Mouse (Mus musculus): ENCODE data around the gene Gcsh. TPM values are rescaled to one million over a fixed set of nuclear protein-coding genes. Genes with fewer than 3 reads are reported as not detected.

The Gcsh gene
- polyA plus RNA-seq, 1 experiment from 2014 or later: 203 TPM

- 82% methylated on average over 18 of the region's 18 CpGs for WGBS
- Histone ChIP-seq H3K27ac (ENCODE audit: low read length) (no peak overlapping the region), H3K9ac (replicated peaks; ENCODE audit: low read length) (no peak overlapping the region), H3K4me2 (replicated peaks; ENCODE audit: low read depth, low read length) (no peak overlapping the region), H3K36me3 (ENCODE audit: insufficient read depth, low read length) (no peaks in the 10 kb centered on the region), H3K9me3 (ENCODE audit: low read length) (no peaks in the 10 kb centered on the region), H3K4me3 (ENCODE audit: low read length) (no peak overlapping the region), H3K4me1 (ENCODE audit: insufficient read depth, low read length) (no peaks in the 10 kb centered on the region), H3K27me3 (ENCODE audit: insufficient read depth, low read length) (no peaks in the 10 kb centered on the region)
- no peak for ATAC-seq (ENCODE audit: low FRiP score, low TSS enrichment)
These were observed 26.3 kb upstream of the Gcsh start for GRCm38 (mm10) chr8:117019323-117020275.

- no peak overlapping the region for H3K4me2 ChIP-seq (replicated peaks; ENCODE audit: low read depth, low read length)
- no peak overlapping the region for H3K27ac ChIP-seq (ENCODE audit: low read length)
- no peaks in the 10 kb centered on the region for H3K36me3 ChIP-seq (ENCODE audit: insufficient read depth, low read length)
- H3K4me1 ChIP-seq (ENCODE audit: insufficient read depth, low read length): no peaks in the 10 kb centered on the region
- H3K9ac ChIP-seq (replicated peaks; ENCODE audit: low read length): no peak overlapping the region
- no peak for ATAC-seq (ENCODE audit: low FRiP score, low TSS enrichment)
- H3K27me3 ChIP-seq (ENCODE audit: insufficient read depth, low read length): no peaks in the 10 kb centered on the region
- H3K4me3 ChIP-seq (ENCODE audit: low read length): no peak overlapping the region
- 90% methylated on average over 4 of the region's 4 CpGs for WGBS
- no peaks in the 10 kb centered on the region for H3K9me3 ChIP-seq (ENCODE audit: low read length)
These were observed 24.6 kb upstream of the Gcsh start for GRCm38 (mm10) chr8:117017896-117018295.

GRCm38 (mm10) chr8:117017006-117017405, 23.7 kb upstream of the Gcsh start:
- H3K9me3 ChIP-seq (ENCODE audit: low read length): no peaks in the 10 kb centered on the region
- H3K4me3 ChIP-seq (ENCODE audit: low read length): no peak overlapping the region
- no peaks in the 10 kb centered on the region for H3K36me3 ChIP-seq (ENCODE audit: insufficient read depth, low read length)
- H3K27ac ChIP-seq (ENCODE audit: low read length): no peak overlapping the region
- no peak overlapping the region for H3K9ac ChIP-seq (replicated peaks; ENCODE audit: low read length)
- 57% methylated on average over 8 of the region's 8 CpGs for WGBS
- H3K4me2 ChIP-seq (replicated peaks; ENCODE audit: low read depth, low read length): no peak overlapping the region
- no peaks in the 10 kb centered on the region for H3K27me3 ChIP-seq (ENCODE audit: insufficient read depth, low read length)
- H3K4me1 ChIP-seq (ENCODE audit: insufficient read depth, low read length): no peaks in the 10 kb centered on the region
- ATAC-seq (ENCODE audit: low FRiP score, low TSS enrichment): no peak

- Histone ChIP-seq H3K4me3 (ENCODE audit: low read length) (no peak overlapping the region), H3K36me3 (ENCODE audit: insufficient read depth, low read length) (no peaks in the 10 kb centered on the region), H3K4me1 (ENCODE audit: insufficient read depth, low read length) (no peaks in the 10 kb centered on the region), H3K27ac (ENCODE audit: low read length) (no peak overlapping the region), H3K4me2 (replicated peaks; ENCODE audit: low read depth, low read length) (no peak overlapping the region), H3K9ac (replicated peaks; ENCODE audit: low read length) (no peak overlapping the region), H3K9me3 (ENCODE audit: low read length) (no peaks in the 10 kb centered on the region), H3K27me3 (ENCODE audit: insufficient read depth, low read length) (no peaks in the 10 kb centered on the region)
- no peak for ATAC-seq (ENCODE audit: low FRiP score, low TSS enrichment)
- 71% methylated on average over 4 of the region's 4 CpGs for WGBS
These were observed 22.3 kb upstream of the Gcsh start for GRCm38 (mm10) chr8:117015670-117016069.

- Histone ChIP-seq H3K36me3 (ENCODE audit: insufficient read depth, low read length) (no peaks in the 10 kb centered on the region), H3K27ac (ENCODE audit: low read length) (no peak overlapping the region), H3K4me1 (ENCODE audit: insufficient read depth, low read length) (no peaks in the 10 kb centered on the region), H3K27me3 (ENCODE audit: insufficient read depth, low read length) (no peaks in the 10 kb centered on the region), H3K4me2 (replicated peaks; ENCODE audit: low read depth, low read length) (no peak overlapping the region), H3K9ac (replicated peaks; ENCODE audit: low read length) (no peak overlapping the region), H3K4me3 (ENCODE audit: low read length) (no peak overlapping the region), H3K9me3 (ENCODE audit: low read length) (0 out of 2 replicates have a peak, but pooled peaks cover 5% of the 10 kb centered on the region)
- WGBS: 83% methylated on average over 9 of the region's 9 CpGs
- ATAC-seq (ENCODE audit: low FRiP score, low TSS enrichment): no peak
These were observed 18.0 kb upstream of the Gcsh start for GRCm38 (mm10) chr8:117011366-117011765.

GRCm38 (mm10) chr8:116994016-116994716, 829 bp upstream of the Gcsh start:
- WGBS: 65% methylated on average over 11 of the region's 11 CpGs
- ATAC-seq (ENCODE audit: low FRiP score, low TSS enrichment): no peak
- Histone ChIP-seq H3K27me3 (ENCODE audit: insufficient read depth, low read length) (no peaks in the 10 kb centered on the region), H3K4me2 (replicated peaks; ENCODE audit: low read depth, low read length) (peak overlapping the region; percentile 87), H3K9me3 (ENCODE audit: low read length) (no peaks in the 10 kb centered on the region), H3K9ac (replicated peaks; ENCODE audit: low read length) (peak overlapping the region; percentile 67), H3K36me3 (ENCODE audit: insufficient read depth, low read length) (no peaks in the 10 kb centered on the region; the same call in 1 of the 2 replicates), H3K4me3 (ENCODE audit: low read length) (peak overlapping the region; percentile 63), H3K27ac (ENCODE audit: low read length) (no peak overlapping the region), H3K4me1 (ENCODE audit: insufficient read depth, low read length) (peaks cover 9% of the 10 kb centered on the region; the same call in 1 of the 2 replicates)

- H3K27me3 ChIP-seq (ENCODE audit: insufficient read depth, low read length): no peaks in the 10 kb centered on the region
- H3K4me2 ChIP-seq (replicated peaks; ENCODE audit: low read depth, low read length): peak overlapping the region; percentile 87
- ATAC-seq (ENCODE audit: low FRiP score, low TSS enrichment): no peak
- H3K9me3 ChIP-seq (ENCODE audit: low read length): no peaks in the 10 kb centered on the region
- H3K4me3 ChIP-seq (ENCODE audit: low read length): peak overlapping the region; percentile 63
- peaks cover 5% of the 10 kb centered on the region; the same call in 1 of the 2 replicates for H3K36me3 ChIP-seq (ENCODE audit: insufficient read depth, low read length)
- H3K9ac ChIP-seq (replicated peaks; ENCODE audit: low read length): peak overlapping the region; percentile 70
- 7% methylated on average over 23 of the region's 23 CpGs for WGBS
- peaks cover 9% of the 10 kb centered on the region; the same call in 1 of the 2 replicates for H3K4me1 ChIP-seq (ENCODE audit: insufficient read depth, low read length)
- peak overlapping the region; percentile 67 for H3K27ac ChIP-seq (ENCODE audit: low read length)
These were observed 963 bp downstream of the Gcsh start for GRCm38 (mm10) chr8:116992176-116992971.

GRCm38 (mm10) chr8:116991241-116991640, 2.1 kb downstream of the Gcsh start:
- Histone ChIP-seq H3K4me3 (ENCODE audit: low read length) (0 out of 2 replicates have a peak overlapping the region, but pooled peaks have one; percentile 63), H3K9me3 (ENCODE audit: low read length) (no peaks in the 10 kb centered on the region), H3K4me1 (ENCODE audit: insufficient read depth, low read length) (peaks cover 9% of the 10 kb centered on the region; the same call in 1 of the 2 replicates), H3K9ac (replicated peaks; ENCODE audit: low read length) (no peak overlapping the region), H3K27ac (ENCODE audit: low read length) (no peak overlapping the region), H3K27me3 (ENCODE audit: insufficient read depth, low read length) (no peaks in the 10 kb centered on the region), H3K4me2 (replicated peaks; ENCODE audit: low read depth, low read length) (peak overlapping the region; percentile 87), H3K36me3 (ENCODE audit: insufficient read depth, low read length) (peaks cover 11% of the 10 kb centered on the region; the same call in 1 of the 2 replicates)
- no peak for ATAC-seq (ENCODE audit: low FRiP score, low TSS enrichment)
- WGBS: 84% methylated on average over 8 of the region's 8 CpGs

- Histone ChIP-seq H3K4me2 (replicated peaks; ENCODE audit: low read depth, low read length) (no peak overlapping the region), H3K27me3 (ENCODE audit: insufficient read depth, low read length) (no peaks in the 10 kb centered on the region), H3K36me3 (ENCODE audit: insufficient read depth, low read length) (peaks cover 19% of the 10 kb centered on the region; the same call in 1 of the 2 replicates), H3K9me3 (ENCODE audit: low read length) (no peaks in the 10 kb centered on the region), H3K9ac (replicated peaks; ENCODE audit: low read length) (no peak overlapping the region), H3K27ac (ENCODE audit: low read length) (no peak overlapping the region), H3K4me1 (ENCODE audit: insufficient read depth, low read length) (peaks cover 9% of the 10 kb centered on the region; the same call in 1 of the 2 replicates), H3K4me3 (ENCODE audit: low read length) (no peak overlapping the region)
- ATAC-seq (ENCODE audit: low FRiP score, low TSS enrichment): no peak
- WGBS: 98% methylated on average over 3 of the region's 3 CpGs
These were observed 3.5 kb downstream of the Gcsh start for GRCm38 (mm10) chr8:116989842-116990241.
